Mouse (Mus musculus) CD4-positive, CD25-positive, alpha-beta regulatory T cell, adult 4 months (primary cell): ENCODE measurements around the gene Otulin. TPM values are rescaled to one million over a fixed set of nuclear protein-coding genes. Genes with fewer than 3 reads are reported as not detected.

Source experiments
- ATAC-seq: one replicate; pipeline ENCODE4 v1.8.0; 2017
- polyA plus RNA-seq, 2 experiments: library from polyadenylated mRNA; unstranded; fragments of 100-300 nt; shearing (Covaris generic); gene quantifications; one replicate each; pipeline ENCODE4 v1.2.1; 2017

The Otulin gene
- polyA plus RNA-seq, result 10 to 100 TPM; 10.7 to 10.8 TPM

- peak; percentile 84 for ATAC-seq
Measured at GRCm38 (mm10) chr15:27630601-27631383, at the start of gene Otulin. Gene Otulin (minus strand): TSS chr15:27630693.

GRCm38 (mm10) chr15:27678511-27678910 lies 48.0 kb upstream of the Otulin start:
- no peak for ATAC-seq

GRCm38 (mm10) chr15:27677801-27678200 lies 47.3 kb upstream of the Otulin start:
- no peak for ATAC-seq

GRCm38 (mm10) chr15:27676211-27676610 lies 45.7 kb upstream of the Otulin start:
- ATAC-seq, result no peak

GRCm38 (mm10) chr15:27675122-27675521 lies 44.6 kb upstream of the Otulin start:
- no peak for ATAC-seq

GRCm38 (mm10) chr15:27674041-27674440 lies 43.5 kb upstream of the Otulin start:
- no peak for ATAC-seq

- no peak for ATAC-seq
Measured at GRCm38 (mm10) chr15:27673151-27673550, 42.7 kb upstream of the Otulin start.

- ATAC-seq, result no peak
Measured at GRCm38 (mm10) chr15:27672259-27672658, 41.8 kb upstream of the Otulin start.

GRCm38 (mm10) chr15:27671612-27672245 lies 41.2 kb upstream of the Otulin start:
- ATAC-seq, result peak; percentile 6

- peak; percentile 59 for ATAC-seq
Measured at GRCm38 (mm10) chr15:27670708-27671107, 40.2 kb upstream of the Otulin start.

GRCm38 (mm10) chr15:27669931-27670411 lies 39.5 kb upstream of the Otulin start:
- ATAC-seq, result peak; percentile 29

- no peak for ATAC-seq
Measured at GRCm38 (mm10) chr15:27669276-27669675, 38.8 kb upstream of the Otulin start.

GRCm38 (mm10) chr15:27668557-27668956 lies 38.1 kb upstream of the Otulin start:
- ATAC-seq, result peak; percentile 6

GRCm38 (mm10) chr15:27668001-27668461 lies 37.5 kb upstream of the Otulin start:
- ATAC-seq, result peak; percentile 56

GRCm38 (mm10) chr15:27666911-27667539 lies 36.5 kb upstream of the Otulin start:
- no peak for ATAC-seq

- ATAC-seq, result no peak
Measured at GRCm38 (mm10) chr15:27665392-27665911, 35.0 kb upstream of the Otulin start.

GRCm38 (mm10) chr15:27664126-27664525 lies 33.6 kb upstream of the Otulin start:
- no peak for ATAC-seq

- no peak for ATAC-seq
Measured at GRCm38 (mm10) chr15:27662699-27663098, 32.2 kb upstream of the Otulin start.

GRCm38 (mm10) chr15:27661696-27662095 lies 31.2 kb upstream of the Otulin start:
- no peak for ATAC-seq

GRCm38 (mm10) chr15:27659592-27660244 lies 29.2 kb upstream of the Otulin start:
- peak; percentile 88 for ATAC-seq

- no peak for ATAC-seq
Measured at GRCm38 (mm10) chr15:27659143-27659542, 28.6 kb upstream of the Otulin start.

GRCm38 (mm10) chr15:27658356-27658755 lies 27.9 kb upstream of the Otulin start:
- no peak for ATAC-seq
